Mouse (Mus musculus): ENCODE results near the gene Itch. TPM values are rescaled to one million over a fixed set of nuclear protein-coding genes. Genes with fewer than 3 reads are reported as not detected.
A peak's percentile ranks its signal among the peaks of the same experiment; 100 is the strongest.

Itch gene
- polyA plus RNA-seq, 1 experiment from 2014 or later: 37.1 TPM

DNA sequence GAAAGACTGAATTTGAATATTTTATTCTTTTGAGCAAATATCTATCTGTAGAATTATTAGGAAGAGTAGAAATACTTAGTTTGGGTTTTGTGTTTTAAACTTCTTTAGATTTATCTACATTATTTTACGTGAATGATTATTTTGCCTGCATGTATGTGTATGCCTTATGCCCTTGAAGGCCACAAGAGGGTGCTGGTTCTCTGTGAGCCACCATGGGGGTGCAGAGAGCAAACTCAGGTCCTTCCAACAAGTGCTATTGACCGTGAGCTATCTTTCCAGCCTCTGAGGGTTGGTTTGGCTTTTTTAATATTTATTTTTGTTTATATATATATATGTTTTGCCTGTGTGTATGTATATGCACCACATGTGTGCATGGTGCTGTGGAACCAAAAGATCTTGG is 74.1 kb downstream of the Itch start:
- Histone ChIP-seq H3K4me3 (ENCODE audit: control insufficient read depth in 1 of 2, insufficient read depth in 1 of 2, low read depth in 1 of 2, low read length in 2 of 2) (no peak overlapping the region), H3K36me3 (ENCODE audit: control insufficient read depth, insufficient read depth, low read length) (peaks cover 89% of the 10 kb centered on the region), H3K4me1 (ENCODE audit: control insufficient read depth in 2 of 2, insufficient read depth in 2 of 2, low read length in 2 of 2) (peaks cover 0 to 4% of the 10 kb centered on the region in 2 experiments; a peak in 1 of 4 replicates), H3K27ac (replicated peaks in 1 of 2; ENCODE audit: control insufficient read depth in 1 of 2, insufficient read depth in 1 of 2, low read depth in 2 of 2, low read length in 2 of 2) (no peak overlapping the region), H3K9me3 (ENCODE audit: control insufficient read depth, low read length) (no peaks in the 10 kb centered on the region), H3K27me3 (ENCODE audit: control insufficient read depth, insufficient read depth, low read length) (no peaks in the 10 kb centered on the region), H3K4me2 (ENCODE audit: low read length) (no peak overlapping the region), H3K9ac (ENCODE audit: low read length) (no peak overlapping the region)
- no peak for ATAC-seq (ENCODE audit: insufficient number of reproducible peaks, insufficient read depth, low FRiP score, low read depth)
- 82% methylated on average over 2 of the region's 2 CpGs for WGBS

DNA sequence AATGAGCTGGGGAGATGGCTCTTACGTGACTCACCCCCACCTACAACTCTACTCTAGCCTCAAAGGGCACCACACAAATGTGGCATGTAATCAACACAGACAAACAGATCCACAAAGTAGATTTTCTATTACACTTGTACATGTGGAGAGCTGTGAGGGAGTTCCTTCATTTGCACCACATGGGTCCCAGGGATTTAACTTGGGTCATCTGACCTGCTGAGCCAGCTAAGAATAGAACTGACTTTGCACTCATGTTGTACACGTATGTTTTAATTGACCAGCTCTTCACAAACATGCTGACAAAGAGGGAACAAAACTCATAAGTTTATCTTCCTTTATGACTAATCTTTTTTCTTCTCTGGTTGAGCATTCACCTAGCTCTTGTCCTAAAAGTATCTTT is 89.8 kb downstream of the Itch start:
- no peaks in the 10 kb centered on the region for H3K27me3 ChIP-seq (ENCODE audit: control insufficient read depth, insufficient read depth, low read length)
- peaks cover 4 to 20% of the 10 kb centered on the region in 2 experiments for H3K4me1 ChIP-seq (ENCODE audit: control insufficient read depth in 2 of 2, insufficient read depth in 2 of 2, low read length in 2 of 2)
- peaks cover 89% of the 10 kb centered on the region for H3K36me3 ChIP-seq (ENCODE audit: control insufficient read depth, insufficient read depth, low read length)
- H3K4me2 ChIP-seq (ENCODE audit: low read length): no peak overlapping the region
- H3K9ac ChIP-seq (ENCODE audit: low read length): no peak overlapping the region
- peak overlapping the region; percentile 5 to 70; a peak in 3 of 4 replicates for H3K27ac ChIP-seq (replicated peaks in 1 of 2; ENCODE audit: control insufficient read depth in 1 of 2, insufficient read depth in 1 of 2, low read depth in 2 of 2, low read length in 2 of 2)
- ATAC-seq (ENCODE audit: insufficient number of reproducible peaks, insufficient read depth, low FRiP score, low read depth): no peak
- H3K4me3 ChIP-seq (ENCODE audit: control insufficient read depth in 1 of 2, insufficient read depth in 1 of 2, low read depth in 1 of 2, low read length in 2 of 2): no peak overlapping the region
- H3K9me3 ChIP-seq (ENCODE audit: control insufficient read depth, low read length): no peaks in the 10 kb centered on the region
- WGBS: 64% methylated on average over 2 of the region's 2 CpGs

DNA sequence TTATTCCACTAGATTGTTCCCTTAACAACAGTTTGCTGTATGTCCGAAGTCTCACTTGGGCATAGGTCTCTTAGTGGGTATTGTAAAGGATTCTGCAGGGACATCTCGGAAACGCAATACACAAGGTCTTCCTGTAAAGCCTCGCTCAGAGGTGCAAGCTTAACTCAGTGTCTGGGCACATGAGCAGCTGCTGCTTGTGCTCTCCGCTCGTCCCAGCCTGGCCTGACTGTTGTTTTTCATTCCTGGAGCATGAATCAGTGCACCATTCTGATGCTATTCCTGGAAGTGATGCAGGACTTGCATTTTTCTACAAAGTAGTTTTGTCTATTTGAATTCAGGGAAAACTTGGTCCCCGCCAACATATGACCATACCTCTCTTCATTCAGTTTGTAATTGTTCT is 91.4 kb downstream of the Itch start:
- WGBS: 39% methylated on average over 7 of the region's 7 CpGs
- no peaks in the 10 kb centered on the region for H3K9me3 ChIP-seq (ENCODE audit: control insufficient read depth, low read length)
- H3K9ac ChIP-seq (ENCODE audit: low read length): no peak overlapping the region
- H3K27ac ChIP-seq (replicated peaks in 1 of 2; ENCODE audit: control insufficient read depth in 1 of 2, insufficient read depth in 1 of 2, low read depth in 2 of 2, low read length in 2 of 2): peak overlapping the region; percentile 70 to 87
- peaks cover 4 to 20% of the 10 kb centered on the region in 2 experiments for H3K4me1 ChIP-seq (ENCODE audit: control insufficient read depth in 2 of 2, insufficient read depth in 2 of 2, low read length in 2 of 2)
- H3K4me3 ChIP-seq (ENCODE audit: control insufficient read depth in 1 of 2, insufficient read depth in 1 of 2, low read depth in 1 of 2, low read length in 2 of 2): no peak overlapping the region
- H3K36me3 ChIP-seq (ENCODE audit: control insufficient read depth, insufficient read depth, low read length): peaks cover 77% of the 10 kb centered on the region
- no peak overlapping the region for H3K4me2 ChIP-seq (ENCODE audit: low read length)
- no peak for ATAC-seq (ENCODE audit: insufficient number of reproducible peaks, insufficient read depth, low FRiP score, low read depth)
- no peaks in the 10 kb centered on the region for H3K27me3 ChIP-seq (ENCODE audit: control insufficient read depth, insufficient read depth, low read length)

GRCm38 (mm10) chr2:155235746-155236361 is 102.5 kb downstream of the Itch start:
- ATAC-seq (ENCODE audit: insufficient number of reproducible peaks, insufficient read depth, low FRiP score, low read depth): peak; percentile 67
- H3K4me1 ChIP-seq (ENCODE audit: control insufficient read depth in 2 of 2, insufficient read depth in 2 of 2, low read length in 2 of 2): peaks cover 6 to 15% of the 10 kb centered on the region in 2 experiments
- no peaks in the 10 kb centered on the region for H3K27me3 ChIP-seq (ENCODE audit: control insufficient read depth, insufficient read depth, low read length)
- H3K9ac ChIP-seq (ENCODE audit: low read length): peak overlapping the region; percentile 85
- peak overlapping the region; percentile 81 to 88 for H3K27ac ChIP-seq (replicated peaks in 1 of 2; ENCODE audit: control insufficient read depth in 1 of 2, insufficient read depth in 1 of 2, low read depth in 2 of 2, low read length in 2 of 2)
- H3K9me3 ChIP-seq (ENCODE audit: control insufficient read depth, low read length): no peaks in the 10 kb centered on the region
- 9% methylated on average over 13 of the region's 13 CpGs for WGBS
- H3K36me3 ChIP-seq (ENCODE audit: control insufficient read depth, insufficient read depth, low read length): no peaks in the 10 kb centered on the region
- H3K4me2 ChIP-seq (ENCODE audit: low read length): peak overlapping the region; percentile 80
- H3K4me3 ChIP-seq (ENCODE audit: control insufficient read depth in 1 of 2, insufficient read depth in 1 of 2, low read depth in 1 of 2, low read length in 2 of 2): peak overlapping the region; percentile 78 to 83

GRCm38 (mm10) chr2:155236362-155236992 is 103.2 kb downstream of the Itch start, which contains the start of gene Dynlrb1:
Dynlrb1 (plus strand) TSS chr2:155236533.
- Histone ChIP-seq H3K27me3 (ENCODE audit: control insufficient read depth, insufficient read depth, low read length) (no peaks in the 10 kb centered on the region), H3K4me3 (ENCODE audit: control insufficient read depth in 1 of 2, insufficient read depth in 1 of 2, low read depth in 1 of 2, low read length in 2 of 2) (peak within 1 kb of the TSS; percentile 78 to 83), H3K27ac (replicated peaks in 1 of 2; ENCODE audit: control insufficient read depth in 1 of 2, insufficient read depth in 1 of 2, low read depth in 2 of 2, low read length in 2 of 2) (peak within 1 kb of the TSS; percentile 81 to 88), H3K4me1 (ENCODE audit: control insufficient read depth in 2 of 2, insufficient read depth in 2 of 2, low read length in 2 of 2) (peaks cover 6 to 15% of the 10 kb centered on the region in 2 experiments), H3K4me2 (ENCODE audit: low read length) (peak within 1 kb of the TSS; percentile 80), H3K9ac (ENCODE audit: low read length) (peak within 1 kb of the TSS; percentile 85), H3K9me3 (ENCODE audit: control insufficient read depth, low read length) (no peaks in the 10 kb centered on the region), H3K36me3 (ENCODE audit: control insufficient read depth, insufficient read depth, low read length) (0 out of 2 replicates have a peak, but pooled peaks cover 3% of the 10 kb centered on the region)
- WGBS: under 1% methylated on average over 50 of the region's 50 CpGs
- ATAC-seq (ENCODE audit: insufficient number of reproducible peaks, insufficient read depth, low FRiP score, low read depth): peak; percentile 97

DNA sequence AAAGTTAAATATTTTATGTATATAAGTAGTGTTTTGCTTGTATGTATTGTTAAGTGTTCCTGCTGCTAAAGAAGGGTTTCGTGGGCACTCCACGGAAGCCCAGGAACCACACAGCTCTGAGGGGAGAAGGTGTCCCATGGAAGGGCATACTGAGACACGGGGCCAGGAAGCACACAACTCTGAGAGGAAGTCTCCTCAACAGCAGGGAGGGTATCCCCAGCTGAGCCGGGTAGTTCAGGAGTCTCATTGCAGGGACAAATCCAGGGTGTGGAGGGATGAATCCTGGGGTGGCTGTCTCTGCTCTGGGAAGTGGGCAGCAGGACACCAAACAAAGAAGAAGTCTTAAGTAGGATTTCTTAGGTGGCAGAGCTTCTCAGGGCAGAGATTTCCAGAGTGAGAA is 104.0 kb downstream of the Itch start:
- H3K9me3 ChIP-seq (ENCODE audit: control insufficient read depth, low read length): no peaks in the 10 kb centered on the region
- no peaks in the 10 kb centered on the region for H3K27me3 ChIP-seq (ENCODE audit: control insufficient read depth, insufficient read depth, low read length)
- peak overlapping the region in 1 of 2 experiments; percentile 81; a peak in 2 of 4 replicates for H3K27ac ChIP-seq (replicated peaks in 1 of 2; ENCODE audit: control insufficient read depth in 1 of 2, insufficient read depth in 1 of 2, low read depth in 2 of 2, low read length in 2 of 2)
- WGBS: 7% methylated on average over 4 of the region's 4 CpGs
- peak overlapping the region; percentile 78 to 83 for H3K4me3 ChIP-seq (ENCODE audit: control insufficient read depth in 1 of 2, insufficient read depth in 1 of 2, low read depth in 1 of 2, low read length in 2 of 2)
- H3K4me1 ChIP-seq (ENCODE audit: control insufficient read depth in 2 of 2, insufficient read depth in 2 of 2, low read length in 2 of 2): peaks cover 6 to 15% of the 10 kb centered on the region in 2 experiments
- H3K4me2 ChIP-seq (ENCODE audit: low read length): peak overlapping the region; percentile 80
- ATAC-seq (ENCODE audit: insufficient number of reproducible peaks, insufficient read depth, low FRiP score, low read depth): no peak
- peak overlapping the region; percentile 85 for H3K9ac ChIP-seq (ENCODE audit: low read length)
- 0 out of 2 replicates have a peak, but pooled peaks cover 5% of the 10 kb centered on the region for H3K36me3 ChIP-seq (ENCODE audit: control insufficient read depth, insufficient read depth, low read length)

- peaks cover 39% of the 10 kb centered on the region for H3K36me3 ChIP-seq (ENCODE audit: control insufficient read depth, insufficient read depth, low read length)
- no peak for ATAC-seq (ENCODE audit: insufficient number of reproducible peaks, insufficient read depth, low FRiP score, low read depth)
- WGBS: 73% methylated on average over 4 of the region's 4 CpGs
- H3K27me3 ChIP-seq (ENCODE audit: control insufficient read depth, insufficient read depth, low read length): no peaks in the 10 kb centered on the region
- H3K27ac ChIP-seq (replicated peaks in 1 of 2; ENCODE audit: control insufficient read depth in 1 of 2, insufficient read depth in 1 of 2, low read depth in 2 of 2, low read length in 2 of 2): no peak overlapping the region
- no peak overlapping the region for H3K4me2 ChIP-seq (ENCODE audit: low read length)
- no peaks in the 10 kb centered on the region for H3K9me3 ChIP-seq (ENCODE audit: control insufficient read depth, low read length)
- peaks cover 6 to 22% of the 10 kb centered on the region in 2 experiments for H3K4me1 ChIP-seq (ENCODE audit: control insufficient read depth in 2 of 2, insufficient read depth in 2 of 2, low read length in 2 of 2)
- H3K9ac ChIP-seq (ENCODE audit: low read length): no peak overlapping the region
- H3K4me3 ChIP-seq (ENCODE audit: control insufficient read depth in 1 of 2, insufficient read depth in 1 of 2, low read depth in 1 of 2, low read length in 2 of 2): no peak overlapping the region
These were observed 107.6 kb downstream of the Itch start for GRCm38 (mm10) chr2:155240915-155241314.
